Mouse (Mus musculus): ENCODE results near the gene Zfp341.

Gene Zfp341

DNA sequence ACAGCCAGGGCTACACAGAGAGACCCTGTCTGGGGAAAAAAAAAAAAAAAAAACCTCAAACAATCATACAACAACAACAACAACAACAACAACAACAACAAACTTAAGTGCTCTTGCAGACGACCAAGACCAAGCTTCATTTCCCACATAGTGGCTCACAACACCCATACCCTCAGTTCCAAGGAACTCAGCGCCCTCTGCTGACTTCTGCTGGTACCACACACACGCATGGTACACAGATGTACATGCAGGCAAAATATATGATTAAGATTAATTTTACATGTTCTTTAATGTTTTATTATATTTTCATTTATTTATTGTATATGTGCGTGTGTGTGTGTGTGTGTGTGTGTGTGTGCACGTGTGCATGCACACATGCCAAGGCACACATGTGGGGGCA is 26.7 kb upstream of the Zfp341 start:
- no peak for DNase-seq (ENCODE audit: low spot score)

DNA sequence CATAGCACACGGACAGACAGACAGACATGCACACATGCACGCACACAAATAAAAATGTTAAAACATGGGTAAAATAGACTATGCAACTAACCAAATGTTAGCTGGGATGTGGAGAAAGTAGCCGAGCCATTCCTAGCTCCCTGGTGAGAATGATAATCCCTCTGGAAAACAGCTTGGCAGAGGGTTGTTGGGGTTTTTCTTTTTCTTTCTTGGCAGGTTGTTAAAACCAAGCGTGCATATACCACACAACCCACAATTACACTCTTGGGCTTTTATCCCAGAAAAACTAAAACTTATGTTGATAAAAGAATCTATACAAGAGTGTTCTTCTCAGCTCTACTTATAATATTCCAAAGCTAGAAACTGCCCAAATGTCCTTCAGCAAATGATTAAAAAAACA is 24.0 kb upstream of the Zfp341 start:
- DNase-seq (ENCODE audit: low spot score) = no peak

DNA sequence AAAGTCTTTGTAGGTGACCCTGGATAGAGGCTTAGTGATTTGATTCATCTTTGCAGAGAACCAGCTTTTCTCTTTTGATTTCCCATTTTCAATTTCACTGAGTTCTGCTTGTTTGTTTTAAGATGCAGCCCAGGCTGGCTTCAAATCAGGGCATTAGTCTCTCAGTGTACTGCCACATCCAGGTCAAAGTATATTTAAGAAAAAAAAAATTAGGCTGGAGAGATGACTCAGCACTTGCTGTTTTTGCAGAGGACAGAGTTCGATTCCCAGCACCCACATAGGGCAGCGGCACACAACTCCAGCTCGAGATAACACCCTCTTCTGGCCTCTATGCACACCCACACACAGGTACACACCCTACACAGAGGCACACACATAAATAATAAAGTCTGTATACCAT is 21.9 kb upstream of the Zfp341 start:
- DNase-seq (ENCODE audit: low spot score) = no peak

DNA sequence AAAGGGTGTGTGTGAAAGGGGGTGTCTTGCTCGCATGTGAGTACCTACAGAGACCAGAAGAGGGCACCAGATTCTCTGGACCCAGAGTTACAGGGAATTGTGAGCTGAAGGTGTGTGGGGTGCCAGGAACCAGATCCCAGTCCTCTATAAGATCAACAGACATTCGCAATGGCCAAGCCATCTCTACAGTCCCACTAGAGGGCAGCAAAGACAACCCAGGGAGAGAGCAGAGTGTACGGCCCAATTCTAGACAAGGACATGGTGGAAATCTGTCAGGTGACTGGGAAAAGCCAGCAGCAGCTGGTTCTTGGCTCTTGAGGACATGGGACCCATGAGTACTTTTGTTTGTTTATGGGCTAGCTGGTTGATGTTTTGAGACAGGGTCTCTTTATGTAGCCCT is 20.1 kb upstream of the Zfp341 start:
- no peak for DNase-seq (ENCODE audit: low spot score)

DNA sequence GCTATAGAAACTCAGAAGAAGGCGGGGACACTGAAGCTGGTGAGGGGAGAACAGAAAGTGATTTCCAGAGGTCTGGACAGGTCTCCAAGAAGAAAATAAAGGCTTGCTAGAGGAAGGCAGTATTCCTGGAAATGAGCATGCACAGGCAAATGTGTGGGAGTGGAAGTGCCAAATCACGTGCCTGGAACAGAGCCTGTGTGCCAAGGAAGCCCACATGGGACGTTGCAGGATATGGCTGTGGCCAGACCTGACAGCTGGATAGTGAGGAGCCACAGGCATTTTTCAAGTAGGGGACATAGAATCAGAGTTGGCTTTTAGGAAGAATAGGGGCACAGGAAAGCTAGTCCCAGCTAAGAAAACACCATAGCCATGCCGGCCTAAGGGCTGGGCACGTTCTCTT is 17.3 kb upstream of the Zfp341 start:
- DNase-seq (ENCODE audit: low spot score) = no peak

DNA sequence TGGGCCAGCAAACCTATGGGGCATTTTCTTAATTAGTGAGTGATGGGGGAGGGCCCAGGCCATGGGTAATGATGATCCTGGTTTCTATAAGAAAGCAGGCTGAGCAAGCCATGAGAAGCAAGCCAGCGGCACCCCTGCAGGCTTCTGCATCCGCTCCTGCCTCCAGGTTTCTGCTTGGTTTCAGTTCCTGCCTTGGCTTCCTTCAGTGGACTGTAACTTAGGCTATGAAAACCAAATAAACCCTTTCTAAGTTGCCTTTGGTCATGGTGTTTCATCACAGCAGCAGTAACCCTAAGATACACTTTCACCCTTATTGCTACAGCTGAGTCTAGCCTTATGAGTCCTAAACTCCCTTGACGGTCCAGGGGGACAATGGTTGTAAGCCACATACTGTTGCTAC is 15.7 kb upstream of the Zfp341 start:
- DNase-seq (ENCODE audit: low spot score) = no peak

DNA sequence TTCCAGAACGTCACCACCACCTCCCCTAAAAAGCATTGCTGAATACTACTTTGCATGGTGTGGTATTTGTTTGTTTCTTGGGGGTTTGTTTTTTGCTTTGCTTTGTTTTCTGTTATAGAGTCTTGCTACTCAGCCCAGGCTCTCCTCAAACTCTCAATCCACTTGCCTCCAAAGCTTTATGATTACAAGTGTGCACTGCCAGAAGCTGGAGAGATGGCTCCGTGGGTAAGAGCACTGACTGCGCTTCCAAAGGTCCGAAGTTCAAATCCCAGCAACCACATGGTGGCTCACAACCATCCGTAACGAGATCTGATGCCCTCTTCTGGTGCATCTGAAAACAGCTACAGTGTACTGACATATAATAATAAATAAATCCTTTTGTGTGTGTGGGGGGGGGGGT is 12.5 kb upstream of the Zfp341 start:
- DNase-seq (ENCODE audit: low spot score) = no peak

DNA sequence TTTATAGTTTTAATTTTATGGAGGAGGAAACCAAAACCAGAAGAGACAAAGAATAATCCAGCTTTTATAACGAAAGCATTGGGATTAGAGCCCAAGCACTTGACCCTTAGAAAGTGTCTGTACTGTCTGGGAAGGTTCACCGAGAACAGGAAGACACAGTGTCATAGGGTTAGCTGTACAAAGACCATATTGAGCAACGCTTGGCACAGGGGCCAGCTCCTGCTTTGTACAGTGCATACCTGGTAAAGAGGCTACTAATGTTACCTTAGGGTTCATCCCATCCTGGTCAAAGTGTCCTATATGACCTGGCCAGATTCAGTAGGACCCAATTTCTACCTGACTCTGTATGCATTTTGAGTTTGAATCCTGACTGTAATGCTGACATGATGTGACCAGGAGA is 11.8 kb upstream of the Zfp341 start:
- DNase-seq (ENCODE audit: low spot score) = no peak

DNA sequence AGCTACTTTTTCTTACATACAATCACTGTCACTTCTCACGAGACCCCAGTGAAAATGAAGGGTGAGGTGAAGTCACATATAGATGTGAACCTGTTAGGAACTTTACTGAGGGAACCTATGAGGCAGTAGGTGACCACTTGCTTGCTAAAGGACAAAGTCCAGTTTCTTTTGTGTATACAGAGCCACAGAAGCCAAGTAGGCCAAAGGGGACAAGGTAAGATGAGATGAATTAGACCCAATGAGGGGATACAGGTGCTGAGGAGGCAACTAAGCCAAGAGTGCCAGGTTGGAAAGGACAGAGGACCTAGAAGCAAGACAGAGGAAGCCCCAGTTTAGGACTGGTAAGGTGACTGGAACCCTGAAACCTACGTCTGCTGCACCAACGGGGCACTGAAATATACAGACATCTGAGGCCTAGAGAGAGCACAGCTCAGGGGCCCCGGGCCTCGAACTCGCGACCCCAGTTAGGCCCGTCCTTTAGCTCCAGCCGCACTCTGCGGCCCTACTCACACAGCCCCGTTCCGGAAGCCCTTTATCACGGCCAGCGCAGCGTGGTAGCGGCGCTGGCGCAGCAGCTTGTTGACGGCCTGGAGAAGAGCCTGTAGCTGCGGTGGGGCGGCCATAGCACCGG is 10.0 kb upstream of the Zfp341 start:
- DNase-seq (ENCODE audit: low spot score) = no peak

DNA sequence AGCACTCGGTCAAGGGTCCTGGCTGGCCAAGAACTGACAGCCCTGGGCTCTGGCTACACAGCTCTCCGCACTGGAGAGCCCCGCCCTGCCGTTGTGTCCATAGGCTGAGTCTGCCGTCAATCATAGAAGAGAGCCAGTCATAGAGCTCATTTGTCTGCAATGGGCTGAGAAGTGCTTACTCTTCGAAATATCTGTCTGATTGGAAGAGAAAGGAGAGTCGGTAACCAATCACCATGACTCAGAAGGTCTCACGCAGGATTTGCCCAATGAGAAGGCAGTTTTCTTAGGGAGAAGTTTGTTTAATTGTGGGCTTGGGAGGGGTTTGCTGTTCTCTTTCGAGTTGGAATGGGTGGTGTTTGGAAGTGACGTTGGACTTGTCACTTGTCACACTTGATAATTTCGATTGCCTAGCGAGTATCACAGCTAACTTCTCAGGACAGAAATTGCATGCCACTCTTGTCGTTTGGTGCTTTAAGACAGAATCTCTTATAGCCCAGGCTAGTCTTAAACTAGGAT is 9.4 kb upstream of the Zfp341 start, which contains the start of gene Pxmp4:
TSS of gene Pxmp4 (minus strand) at position 71 of the 516 bp plus-strand sequence.
- peak; percentile 98 for DNase-seq (ENCODE audit: low spot score)

DNA sequence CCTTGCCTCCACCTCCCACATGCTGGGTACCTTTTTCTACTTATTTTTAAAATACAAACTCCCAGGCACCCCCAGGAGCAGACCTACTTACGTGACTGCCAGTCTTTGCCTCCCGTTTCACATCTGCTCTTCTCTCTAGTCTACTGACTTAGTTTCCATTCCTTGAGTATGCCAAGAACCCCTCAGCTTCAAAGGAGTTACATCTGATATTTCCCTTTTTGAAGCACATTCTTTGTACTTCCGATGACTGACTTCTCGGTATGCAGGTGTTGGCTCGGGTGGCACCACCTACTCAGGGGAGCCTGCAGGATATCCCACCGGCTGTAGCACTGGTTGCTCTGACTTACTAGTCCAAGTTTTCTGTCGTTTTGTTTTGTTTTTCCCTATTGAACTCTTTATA is 8.9 kb upstream of the Zfp341 start:
- DNase-seq (ENCODE audit: low spot score) = no peak

DNA sequence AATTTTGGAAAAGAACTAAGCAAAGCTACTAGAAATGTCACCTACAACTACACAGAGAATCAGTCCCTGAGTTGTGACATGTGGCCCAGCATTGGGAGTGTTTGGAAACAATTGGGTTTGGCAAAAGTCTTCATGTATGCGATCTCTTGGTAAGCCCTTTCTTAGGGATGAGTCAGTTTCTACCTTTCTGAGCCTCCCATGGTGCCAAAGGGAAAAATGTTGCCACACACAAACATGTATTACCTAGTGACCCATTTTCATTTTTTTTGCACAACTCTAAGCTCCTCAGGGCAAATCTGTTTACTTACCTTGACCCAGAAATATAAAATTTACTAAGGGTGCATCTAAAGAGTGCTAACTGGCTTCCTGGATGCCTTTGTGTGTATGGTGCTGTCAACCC is 6.1 kb upstream of the Zfp341 start:
- DNase-seq (ENCODE audit: low spot score) = no peak

DNA sequence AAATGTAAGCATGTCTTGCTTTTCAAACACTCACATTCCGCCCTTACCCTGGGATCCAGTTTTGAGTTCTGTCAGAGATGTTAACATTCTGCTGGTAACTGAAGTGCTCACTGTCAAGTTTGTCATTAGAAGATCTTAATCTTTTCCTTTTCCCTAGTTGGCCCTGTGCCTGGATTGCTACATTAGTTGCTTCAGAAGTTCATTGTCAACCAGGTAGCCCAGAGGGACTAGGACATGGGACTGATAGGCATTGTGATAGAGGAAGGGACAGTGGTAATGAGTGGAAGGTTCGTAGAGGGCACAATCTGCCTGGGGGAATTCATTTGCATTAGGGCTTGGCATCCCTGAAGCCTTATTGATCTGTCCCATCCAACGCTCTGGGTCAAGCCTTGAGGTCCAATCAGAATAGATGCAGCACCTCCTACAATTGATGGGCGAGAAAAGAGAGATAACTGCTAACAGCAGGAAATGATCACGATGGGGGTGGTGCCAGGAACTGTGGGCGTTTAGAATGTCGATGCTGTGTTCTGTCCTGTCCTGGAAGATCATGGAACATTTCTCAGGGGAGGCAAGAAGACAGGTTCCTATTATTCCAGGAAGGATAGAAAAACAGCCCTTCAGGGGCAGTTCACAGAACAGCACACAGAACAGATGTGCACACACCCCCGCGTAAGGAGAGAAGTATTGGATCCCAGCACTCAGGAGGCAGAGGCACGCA is 3.9 kb upstream of the Zfp341 start:
- DNase-seq (ENCODE audit: low spot score) = no peak

DNA sequence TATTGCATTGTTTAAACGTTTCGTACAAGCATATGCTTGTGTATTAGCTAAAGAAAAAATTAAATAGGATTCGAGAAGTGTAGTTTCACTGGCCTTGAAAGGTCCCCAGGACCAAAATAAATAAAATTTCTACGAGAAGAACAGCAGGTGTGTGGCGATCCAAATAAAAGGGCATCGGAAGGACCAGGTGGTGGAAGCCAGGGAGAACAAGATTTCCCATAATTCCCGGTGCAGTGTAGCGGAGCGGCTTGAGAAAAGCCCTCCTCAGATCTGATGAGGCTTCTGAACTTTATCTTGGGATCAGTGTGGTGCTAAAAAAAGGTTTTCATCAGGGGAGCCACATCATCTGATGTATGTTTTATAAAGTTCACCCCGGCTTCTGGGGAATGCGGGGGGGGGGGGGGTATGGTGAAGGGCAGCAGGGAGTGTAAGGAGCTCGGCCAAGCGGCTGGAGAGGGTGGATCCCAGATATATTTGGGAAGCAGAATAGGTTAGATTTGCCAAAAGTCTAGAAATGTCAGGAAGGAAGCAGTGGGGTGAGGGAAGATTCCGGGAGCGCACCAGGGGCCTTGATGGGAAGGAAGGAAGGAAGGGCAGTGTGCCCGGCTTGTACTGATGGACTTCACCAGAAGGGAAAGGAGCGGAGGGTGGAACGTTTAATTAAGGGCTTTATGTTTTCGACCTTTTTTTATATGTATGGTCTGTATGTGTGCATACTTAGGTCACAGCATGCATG is 1.9 kb downstream of the Zfp341 start:
- DNase-seq (ENCODE audit: low spot score) = no peak

DNA sequence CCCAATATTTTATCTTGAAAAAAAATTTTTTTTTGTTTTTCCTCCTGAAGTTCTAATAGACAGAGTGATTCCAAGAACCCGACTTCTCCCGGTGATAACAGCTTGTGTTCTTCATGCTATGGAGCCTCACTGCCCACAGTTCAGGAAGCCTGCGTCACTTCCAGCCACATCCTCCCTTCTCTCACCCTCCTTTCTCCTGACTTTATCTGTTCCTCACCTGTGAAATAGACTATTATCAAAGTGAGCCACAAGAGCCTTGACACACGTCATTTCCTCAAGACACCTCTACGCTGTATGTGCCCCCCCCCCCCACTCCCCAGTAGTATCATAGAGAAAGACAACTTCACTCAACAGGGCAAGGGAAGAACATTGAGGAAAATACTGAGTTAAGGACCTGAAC is 2.6 kb downstream of the Zfp341 start:
- DNase-seq (ENCODE audit: low spot score) = no peak

DNA sequence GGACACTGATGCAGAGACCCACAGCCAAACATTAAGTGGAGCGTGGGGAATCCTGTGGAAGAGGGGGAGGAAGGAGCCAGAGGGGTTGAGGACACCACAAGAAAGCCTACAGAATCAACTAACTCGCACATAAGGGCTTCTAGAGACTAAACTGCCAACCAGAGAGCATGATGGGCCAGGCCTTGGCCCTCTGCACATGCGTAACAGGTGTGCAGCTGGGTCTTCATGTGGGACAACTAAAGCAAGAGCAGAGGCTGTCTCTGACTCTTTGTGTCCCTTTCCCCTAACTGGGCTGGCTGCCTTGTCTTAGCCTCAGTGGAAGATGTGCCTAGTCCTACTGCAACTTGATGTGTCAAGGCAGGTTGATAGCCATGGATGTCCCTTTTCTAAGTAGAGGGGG is 4.0 kb downstream of the Zfp341 start:
- DNase-seq (ENCODE audit: low spot score) = no peak

DNA sequence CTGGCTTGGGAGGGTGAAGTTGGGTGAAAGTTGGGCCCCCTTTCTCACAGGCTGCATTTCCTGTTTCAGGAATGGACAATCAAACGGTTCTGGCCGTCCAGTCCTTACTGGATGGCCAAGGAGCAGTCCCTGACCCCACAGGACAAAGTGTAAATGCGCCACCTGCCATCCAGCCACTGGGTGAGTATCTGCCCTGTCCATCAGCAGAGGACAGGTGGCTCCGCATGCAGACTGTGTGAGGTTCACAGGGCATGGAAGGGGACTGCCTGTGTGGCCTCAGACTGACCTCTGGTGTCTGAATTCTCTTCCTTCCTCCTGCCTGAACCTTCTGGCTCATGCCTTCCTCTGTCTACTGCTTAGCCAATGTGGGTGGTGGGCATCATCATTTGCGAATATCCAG is 8.6 kb downstream of the Zfp341 start:
- DNase-seq (ENCODE audit: low spot score) = no peak

DNA sequence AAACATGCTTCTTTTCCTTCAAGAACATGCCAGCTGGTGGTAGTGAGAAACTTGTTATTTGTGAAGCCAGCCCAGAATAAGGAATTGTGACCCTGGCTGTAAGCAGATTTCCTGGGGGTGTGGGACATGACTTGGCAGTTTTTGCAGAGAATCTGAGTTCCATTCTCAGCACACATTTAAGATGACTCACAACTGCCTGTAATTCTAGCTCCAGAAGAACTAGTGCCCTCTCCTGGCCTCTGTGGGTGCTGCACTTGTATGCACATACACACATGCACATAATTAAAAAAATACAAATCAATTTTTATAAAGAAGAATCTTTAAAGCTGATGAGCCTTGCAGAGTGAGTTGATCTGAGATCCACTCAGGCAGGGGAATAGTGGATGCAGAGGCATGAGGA is 11.0 kb downstream of the Zfp341 start:
- no peak for DNase-seq (ENCODE audit: low spot score)

DNA sequence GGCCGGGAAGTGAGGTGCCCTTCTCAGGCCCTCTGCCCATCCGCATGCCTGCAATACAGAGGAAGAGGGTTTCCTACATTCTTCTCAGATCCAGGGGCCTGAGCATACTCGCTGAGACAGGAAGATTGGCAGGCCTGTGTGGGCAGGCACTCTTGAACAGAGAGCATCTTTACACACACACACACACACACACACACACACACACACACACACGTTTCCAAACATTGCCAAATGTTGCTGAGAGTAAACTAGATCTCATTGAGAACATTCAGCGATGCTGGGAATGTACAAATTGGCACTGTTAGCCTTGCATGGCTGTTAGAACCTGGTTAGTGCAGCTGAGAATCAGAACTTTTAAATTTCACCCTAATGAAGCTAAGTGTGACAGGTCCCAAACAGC is 17.4 kb downstream of the Zfp341 start:
- DNase-seq (ENCODE audit: low spot score) = no peak

DNA sequence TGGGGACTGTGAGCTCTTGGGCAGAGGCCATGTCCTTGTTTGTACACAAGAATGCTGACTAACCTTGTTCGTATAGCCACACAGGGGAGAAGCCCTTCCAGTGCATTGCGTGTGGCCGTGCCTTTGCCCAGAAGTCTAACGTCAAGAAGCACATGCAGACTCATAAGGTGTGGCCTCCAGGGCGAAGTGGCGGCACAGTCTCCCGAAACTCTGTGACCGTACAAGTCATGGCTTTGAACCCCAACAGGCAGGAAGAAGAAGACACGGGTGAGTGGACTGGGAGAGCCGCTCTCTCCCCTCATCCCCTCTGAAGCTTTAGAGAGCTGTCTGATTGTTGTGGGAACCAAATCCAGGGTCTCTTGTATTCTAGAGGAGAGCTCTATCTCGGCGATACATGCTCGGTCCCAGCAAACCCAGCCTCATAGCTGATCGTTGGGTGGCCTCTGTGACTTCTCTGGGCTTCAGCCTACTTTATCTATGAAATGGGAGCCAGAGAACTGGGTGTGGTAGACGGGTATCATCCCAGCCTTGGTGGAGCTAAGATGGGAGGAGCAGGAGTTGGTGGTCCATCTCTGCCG is 19.2 kb downstream of the Zfp341 start:
- DNase-seq (ENCODE audit: low spot score) = no peak

DNA sequence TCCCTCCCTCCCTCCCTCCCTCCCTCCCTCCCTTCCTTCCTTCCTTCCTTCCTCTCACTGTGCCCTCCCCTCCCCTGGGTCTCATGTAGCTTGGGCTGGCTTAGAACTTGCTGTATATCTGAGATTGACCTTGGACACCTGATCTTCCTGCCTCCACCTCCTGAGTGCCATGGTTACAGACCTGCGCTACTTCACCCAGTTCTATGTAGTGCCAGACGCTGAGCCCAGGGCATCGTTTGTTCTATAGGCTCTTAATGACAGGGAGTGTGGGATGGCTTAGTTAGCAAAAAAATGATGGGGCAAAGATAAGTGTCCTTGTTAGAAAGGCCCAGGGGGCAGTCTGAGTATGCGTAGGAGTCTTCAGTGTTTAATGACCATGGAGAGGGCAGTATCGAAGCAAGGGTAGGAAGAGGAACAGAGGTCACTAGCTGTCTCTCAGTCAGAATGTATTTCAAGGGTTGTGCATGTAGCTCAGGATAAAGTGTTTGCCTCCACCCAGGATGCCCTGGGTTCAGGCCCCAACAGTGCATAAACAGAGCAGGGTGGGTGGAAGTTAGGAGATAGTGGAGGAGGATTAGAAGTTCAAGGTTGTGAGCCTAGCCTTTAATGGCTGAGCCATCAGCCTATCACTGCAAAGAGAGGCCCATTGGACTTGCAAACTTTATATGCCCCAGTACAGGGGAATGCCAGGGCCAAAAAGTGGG is 20.1 kb downstream of the Zfp341 start:
- DNase-seq (ENCODE audit: low spot score) = no peak

Measured in testis, postnatal 14 days (tissue).